Mouse (Mus musculus): ENCODE results near the gene Fam185a. TPM values are rescaled to one million over a fixed set of nuclear protein-coding genes. Genes with fewer than 3 reads are reported as not detected.

The Fam185a gene
- polyA plus RNA-seq, 1 experiment from 2014 or later, result 4.9 TPM

- no peaks in the 10 kb centered on the region for H3K27me3 ChIP-seq (ENCODE audit: insufficient read depth, low read length)
- H3K4me2 ChIP-seq (ENCODE audit: low read length), result no peak overlapping the region
- no peak for TF ChIP-seq CTCF (IDR thresholded peaks at IDR 0.05; ENCODE audit: low read depth)
- no peak for DNase-seq (ENCODE audit: low spot score)
- H3K9me3 ChIP-seq (replicated peaks; ENCODE audit: low read length), result no peaks in the 10 kb centered on the region
- H3K4me3 ChIP-seq (replicated peaks; ENCODE audit: low read depth, low read length), result no peak overlapping the region
- WGBS, result 75% methylated on average over 4 of the region's 4 CpGs
- no peak overlapping the region for H3K9ac ChIP-seq (ENCODE audit: low read depth, low read length)
- no peak overlapping the region for H3K27ac ChIP-seq
- no peak for ATAC-seq (replicated peaks; ENCODE audit: low FRiP score, low read depth)
- no peaks in the 10 kb centered on the region for H3K4me1 ChIP-seq (replicated peaks; ENCODE audit: insufficient read depth, low read length)
- no peaks in the 10 kb centered on the region for H3K36me3 ChIP-seq (ENCODE audit: insufficient read depth, low read length)
These were observed 6.1 kb upstream of the Fam185a start for GRCm38 (mm10) chr5:21418613-21419012.

GRCm38 (mm10) chr5:21420609-21421008 is 4.1 kb upstream of the Fam185a start:
- Histone ChIP-seq H3K27me3 (ENCODE audit: insufficient read depth, low read length) (no peaks in the 10 kb centered on the region), H3K9me3 (replicated peaks; ENCODE audit: low read length) (no peaks in the 10 kb centered on the region), H3K9ac (ENCODE audit: low read depth, low read length) (no peak overlapping the region), H3K27ac (no peak overlapping the region), H3K4me2 (ENCODE audit: low read length) (no peak overlapping the region), H3K4me3 (replicated peaks; ENCODE audit: low read depth, low read length) (no peak overlapping the region), H3K4me1 (replicated peaks; ENCODE audit: insufficient read depth, low read length) (no peaks in the 10 kb centered on the region), H3K36me3 (ENCODE audit: insufficient read depth, low read length) (no peaks in the 10 kb centered on the region)
- DNase-seq (ENCODE audit: low spot score), result peak; percentile 77
- TF ChIP-seq CTCF (IDR thresholded peaks at IDR 0.05; ENCODE audit: low read depth), result peak; percentile 72
- ATAC-seq (replicated peaks; ENCODE audit: low FRiP score, low read depth), result no peak
- 13% methylated on average over 1 of the region's 1 CpGs for WGBS

- no peaks in the 10 kb centered on the region for H3K27me3 ChIP-seq (ENCODE audit: insufficient read depth, low read length)
- WGBS, result 96% methylated on average over 6 of the region's 6 CpGs
- no peaks in the 10 kb centered on the region for H3K4me1 ChIP-seq (replicated peaks; ENCODE audit: insufficient read depth, low read length)
- no peak overlapping the region for H3K9ac ChIP-seq (ENCODE audit: low read depth, low read length)
- no peak for DNase-seq (ENCODE audit: low spot score)
- TF ChIP-seq CTCF (IDR thresholded peaks at IDR 0.05; ENCODE audit: low read depth), result no peak
- no peak overlapping the region for H3K27ac ChIP-seq
- H3K9me3 ChIP-seq (replicated peaks; ENCODE audit: low read length), result no peaks in the 10 kb centered on the region
- no peaks in the 10 kb centered on the region for H3K36me3 ChIP-seq (ENCODE audit: insufficient read depth, low read length)
- no peak for ATAC-seq (replicated peaks; ENCODE audit: low FRiP score, low read depth)
- no peak overlapping the region for H3K4me3 ChIP-seq (replicated peaks; ENCODE audit: low read depth, low read length)
- no peak overlapping the region for H3K4me2 ChIP-seq (ENCODE audit: low read length)
These were observed 1.9 kb downstream of the Fam185a start for GRCm38 (mm10) chr5:21426666-21427065.

GRCm38 (mm10) chr5:21434148-21434929 is 9.6 kb downstream of the Fam185a start:
- H3K9me3 ChIP-seq (replicated peaks; ENCODE audit: low read length), result no peaks in the 10 kb centered on the region
- no peak for ATAC-seq (replicated peaks; ENCODE audit: low FRiP score, low read depth)
- H3K27ac ChIP-seq, result no peak overlapping the region
- WGBS, result 60% methylated on average over 11 of the region's 11 CpGs
- no peak overlapping the region for H3K4me2 ChIP-seq (ENCODE audit: low read length)
- no peaks in the 10 kb centered on the region for H3K4me1 ChIP-seq (replicated peaks; ENCODE audit: insufficient read depth, low read length)
- H3K27me3 ChIP-seq (ENCODE audit: insufficient read depth, low read length), result no peaks in the 10 kb centered on the region
- H3K4me3 ChIP-seq (replicated peaks; ENCODE audit: low read depth, low read length), result no peak overlapping the region
- DNase-seq (ENCODE audit: low spot score), result peak; percentile 90
- no peak overlapping the region for H3K9ac ChIP-seq (ENCODE audit: low read depth, low read length)
- peak; percentile 74 for TF ChIP-seq CTCF (IDR thresholded peaks at IDR 0.05; ENCODE audit: low read depth)
- no peaks in the 10 kb centered on the region for H3K36me3 ChIP-seq (ENCODE audit: insufficient read depth, low read length)

GRCm38 (mm10) chr5:21436471-21436975 is 11.8 kb downstream of the Fam185a start:
- Histone ChIP-seq H3K27ac (no peak overlapping the region), H3K9me3 (replicated peaks; ENCODE audit: low read length) (no peaks in the 10 kb centered on the region), H3K4me2 (ENCODE audit: low read length) (no peak overlapping the region), H3K27me3 (ENCODE audit: insufficient read depth, low read length) (no peaks in the 10 kb centered on the region), H3K36me3 (ENCODE audit: insufficient read depth, low read length) (no peaks in the 10 kb centered on the region), H3K4me3 (replicated peaks; ENCODE audit: low read depth, low read length) (no peak overlapping the region), H3K9ac (ENCODE audit: low read depth, low read length) (no peak overlapping the region), H3K4me1 (replicated peaks; ENCODE audit: insufficient read depth, low read length) (no peaks in the 10 kb centered on the region)
- WGBS, result 80% methylated on average over 8 of the region's 8 CpGs
- no peak for ATAC-seq (replicated peaks; ENCODE audit: low FRiP score, low read depth)
- TF ChIP-seq CTCF (IDR thresholded peaks at IDR 0.05; ENCODE audit: low read depth), result no peak
- DNase-seq (ENCODE audit: low spot score), result no peak

GRCm38 (mm10) chr5:21438428-21438827 is 13.7 kb downstream of the Fam185a start:
- no peak overlapping the region for H3K9ac ChIP-seq (ENCODE audit: low read depth, low read length)
- H3K4me2 ChIP-seq (ENCODE audit: low read length), result no peak overlapping the region
- DNase-seq (ENCODE audit: low spot score) (no peak), ATAC-seq (replicated peaks; ENCODE audit: low FRiP score, low read depth) (no peak)
- WGBS, result 79% methylated on average over 9 of the region's 9 CpGs
- H3K27ac ChIP-seq, result no peak overlapping the region
- no peaks in the 10 kb centered on the region for H3K4me1 ChIP-seq (replicated peaks; ENCODE audit: insufficient read depth, low read length)
- 0 out of 2 replicates have a peak, but pooled peaks cover 2% of the 10 kb centered on the region for H3K36me3 ChIP-seq (ENCODE audit: insufficient read depth, low read length)
- no peaks in the 10 kb centered on the region for H3K27me3 ChIP-seq (ENCODE audit: insufficient read depth, low read length)
- no peak for TF ChIP-seq CTCF (IDR thresholded peaks at IDR 0.05; ENCODE audit: low read depth)
- H3K4me3 ChIP-seq (replicated peaks; ENCODE audit: low read depth, low read length), result no peak overlapping the region
- H3K9me3 ChIP-seq (replicated peaks; ENCODE audit: low read length), result no peaks in the 10 kb centered on the region

Measured in kidney, postnatal 0 days (tissue).